Mouse (Mus musculus): Measurements from ENCODE around the gene Med19. TPM values are rescaled to one million over a fixed set of nuclear protein-coding genes. Genes with fewer than 3 reads are reported as not detected.

Med19 gene
- 14.9 and 19.1 TPM in 2 replicates for polyA plus RNA-seq (2015; fragmentation: Nextera tagmentation; extraction: Ambion mirVana)

DNA sequence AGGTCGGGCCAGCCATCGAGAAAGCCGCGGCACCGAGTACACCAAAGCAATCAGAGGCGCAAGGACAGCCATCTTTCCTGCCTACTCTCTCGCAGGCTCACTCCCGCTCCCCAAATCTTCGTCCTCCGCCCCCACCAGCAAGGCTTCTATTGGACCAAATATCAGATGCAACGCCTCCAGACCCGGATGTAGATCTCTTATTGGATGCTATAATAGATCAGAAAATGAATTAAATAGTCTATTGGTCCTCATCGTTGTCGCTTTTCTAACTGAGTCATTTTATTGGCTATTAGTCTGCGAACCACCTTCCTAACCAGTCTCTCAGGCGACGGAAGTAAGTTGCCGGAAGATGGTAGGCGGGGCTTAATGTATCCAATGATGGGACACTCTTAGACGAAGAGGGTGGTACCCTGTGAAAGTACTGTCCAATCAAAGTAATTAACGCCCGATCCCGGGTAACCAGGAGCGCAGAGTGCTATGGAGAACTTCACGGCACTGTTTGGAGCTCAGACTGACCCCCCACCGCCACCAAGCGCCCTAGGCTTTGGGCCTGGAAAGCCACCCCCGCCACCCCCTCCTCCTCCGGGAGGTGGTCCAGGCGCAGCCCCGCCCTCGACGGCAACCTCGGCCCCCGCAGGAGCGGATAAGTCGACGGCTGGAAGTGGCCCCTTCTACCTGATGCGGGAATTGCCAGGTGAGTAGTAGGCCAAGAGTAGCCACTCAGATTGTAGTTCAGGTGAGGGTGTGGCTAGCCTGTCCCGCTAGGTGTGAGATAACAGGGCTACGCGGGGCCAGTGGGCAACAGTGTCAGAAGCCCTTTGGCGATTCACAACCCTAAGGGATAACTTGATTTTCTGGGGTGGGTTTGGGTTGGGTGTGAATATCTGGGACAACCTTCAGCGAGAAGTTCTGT, at the start of gene Med19, which contains the start of gene Gm28635:
Med19 (plus strand) TSS at position 435 of the 913 bp plus-strand sequence.
Gm28635 (minus strand) TSS at position 74 of the 913 bp plus-strand sequence.

DNA sequence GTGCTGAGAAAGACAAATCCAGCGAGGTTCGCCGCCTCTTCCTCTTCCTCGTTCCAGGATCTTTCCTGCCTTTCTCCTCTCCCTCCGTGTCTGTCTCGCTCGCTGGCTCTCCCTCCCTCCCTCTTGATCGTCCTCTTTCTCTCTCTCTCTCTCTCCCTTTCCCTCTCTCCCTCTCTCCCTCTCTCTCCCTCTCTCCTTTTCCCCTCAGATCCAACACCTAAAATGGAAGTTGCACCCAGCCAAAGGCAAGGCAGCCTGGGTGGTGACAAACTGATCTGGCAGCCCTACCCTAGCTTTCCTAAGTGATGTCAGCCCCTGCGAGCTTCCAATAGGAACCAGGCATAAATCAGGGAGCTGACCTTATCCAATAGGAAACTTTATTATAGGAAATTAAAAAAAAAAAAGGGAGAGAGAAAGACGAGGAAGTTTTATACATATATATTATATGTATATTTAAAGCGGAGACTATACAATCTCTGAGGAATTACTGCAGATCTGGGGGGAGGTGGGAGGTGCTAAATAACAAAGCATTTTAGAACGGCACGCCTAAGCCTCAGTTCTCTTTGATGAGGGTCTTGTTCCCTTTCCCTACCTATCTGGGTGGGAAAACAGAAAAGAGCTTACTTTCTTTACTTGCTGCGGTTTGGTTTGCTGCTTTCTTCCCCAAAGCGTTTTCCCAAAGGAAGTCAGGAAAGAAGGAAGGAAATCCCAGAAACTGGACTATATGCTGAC, 27.6 kb upstream of the Med19 start, which contains the start of gene Ctnnd1:
Ctnnd1 (minus strand) TSS at position 302 of the 732 bp plus-strand sequence.

DNA sequence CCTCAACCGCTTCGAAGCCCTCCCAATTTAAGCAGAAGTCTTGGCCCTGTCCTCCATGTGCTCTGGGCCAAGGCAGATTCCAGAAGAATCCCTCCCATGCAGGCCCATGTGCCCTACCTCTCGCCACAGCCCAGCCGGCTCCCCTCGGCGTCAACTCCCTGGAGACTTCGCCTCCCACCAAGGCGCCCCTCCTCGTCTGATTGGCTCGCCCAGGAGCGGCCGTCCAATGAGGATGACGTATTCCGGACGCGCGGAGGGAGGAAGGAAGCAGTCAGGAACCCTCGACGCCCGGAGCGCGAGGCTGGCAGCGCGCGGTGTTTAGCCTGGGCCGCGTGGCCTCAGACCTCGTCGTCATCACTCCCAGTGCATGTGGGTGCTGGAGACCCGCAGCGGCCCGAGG, 19.4 kb upstream of the Med19 start, which contains the start of gene Btbd18:
Btbd18 (plus strand) TSS at position 274 of the 400 bp plus-strand sequence.

DNA sequence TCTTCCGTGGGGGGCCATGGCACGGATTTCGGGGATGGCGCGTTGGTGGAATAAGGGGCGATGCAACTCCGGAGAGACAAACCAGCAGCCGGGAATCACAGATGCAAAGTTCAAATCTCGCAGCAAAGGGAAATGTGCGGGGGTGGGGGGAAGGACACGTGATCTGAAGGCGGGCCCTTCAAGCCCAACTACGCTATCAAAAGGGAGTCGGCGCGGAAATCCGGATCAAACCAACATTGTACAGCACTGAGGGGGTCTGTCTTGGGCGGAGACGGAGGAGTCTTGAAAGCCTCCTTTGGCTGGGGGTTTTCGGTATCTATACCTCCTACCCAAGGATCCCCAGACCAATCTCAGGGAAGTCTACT, 7.7 kb upstream of the Med19 start, which contains the start of gene Selenoh:
Selenoh (minus strand) TSS at position 202 of the 365 bp plus-strand sequence.

DNA sequence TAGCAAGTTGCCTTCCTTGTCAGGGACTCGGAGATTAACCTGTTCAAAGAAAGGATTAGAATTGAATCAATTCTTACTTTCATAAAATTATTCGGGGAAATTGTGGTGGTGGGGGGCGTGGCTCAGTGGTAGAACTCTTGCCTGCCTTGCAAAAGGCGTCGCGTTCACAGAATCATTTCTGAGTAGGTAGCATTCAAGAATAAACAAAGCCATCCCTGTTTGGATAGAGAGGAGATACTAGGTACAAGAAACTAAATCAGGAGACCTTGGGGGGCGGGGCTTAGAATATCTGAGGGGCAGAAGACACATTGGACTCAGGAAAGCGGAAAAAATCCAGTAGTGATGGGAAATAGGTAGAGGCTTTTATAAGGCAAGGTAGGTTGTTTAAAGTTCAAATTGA, 814 bp downstream of the Med19 start, which contains the start of gene Tmx2:
Tmx2 (minus strand) TSS at position 125 of the 400 bp plus-strand sequence.

DNA sequence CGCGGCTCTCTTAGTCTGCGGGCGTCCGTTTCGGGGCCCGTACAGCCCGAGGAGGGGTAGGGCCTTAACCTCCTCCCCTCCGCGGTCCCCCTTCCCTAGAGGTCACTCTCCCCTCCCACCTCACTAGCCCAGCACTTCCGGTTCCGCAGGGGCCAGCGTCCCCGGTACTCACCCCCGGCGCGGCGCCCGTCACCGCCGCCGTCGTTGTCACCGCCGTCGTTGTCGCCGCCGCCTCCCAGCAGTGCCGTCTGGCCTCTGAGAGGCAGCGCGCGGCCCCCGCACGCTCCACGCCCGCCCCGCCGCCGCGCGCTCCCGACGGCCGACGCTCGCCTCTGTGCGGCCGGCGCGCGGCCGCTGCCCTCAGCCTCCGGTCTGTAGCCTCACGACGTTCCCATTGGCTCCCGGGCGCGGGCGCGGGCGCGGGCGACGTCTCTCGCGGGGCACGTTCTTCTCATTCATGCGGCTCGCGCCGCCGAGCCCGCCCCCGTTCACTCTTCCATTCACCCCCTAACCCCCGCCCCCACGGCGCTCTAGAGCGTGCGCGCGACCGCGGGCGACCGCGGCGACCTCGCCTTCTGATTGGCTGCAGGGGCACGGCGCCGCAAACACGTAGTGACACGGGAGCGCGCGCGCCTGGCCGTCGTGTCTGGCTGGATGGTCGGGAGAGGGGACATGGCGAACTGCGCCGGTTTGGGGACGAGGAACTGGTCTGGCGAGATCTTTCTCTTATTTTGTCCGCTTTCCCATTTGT, 36.8 kb downstream of the Med19 start, which contains the start of gene Zdhhc5:
Zdhhc5 (minus strand) TSS at position 370 of the 751 bp plus-strand sequence.

DNA sequence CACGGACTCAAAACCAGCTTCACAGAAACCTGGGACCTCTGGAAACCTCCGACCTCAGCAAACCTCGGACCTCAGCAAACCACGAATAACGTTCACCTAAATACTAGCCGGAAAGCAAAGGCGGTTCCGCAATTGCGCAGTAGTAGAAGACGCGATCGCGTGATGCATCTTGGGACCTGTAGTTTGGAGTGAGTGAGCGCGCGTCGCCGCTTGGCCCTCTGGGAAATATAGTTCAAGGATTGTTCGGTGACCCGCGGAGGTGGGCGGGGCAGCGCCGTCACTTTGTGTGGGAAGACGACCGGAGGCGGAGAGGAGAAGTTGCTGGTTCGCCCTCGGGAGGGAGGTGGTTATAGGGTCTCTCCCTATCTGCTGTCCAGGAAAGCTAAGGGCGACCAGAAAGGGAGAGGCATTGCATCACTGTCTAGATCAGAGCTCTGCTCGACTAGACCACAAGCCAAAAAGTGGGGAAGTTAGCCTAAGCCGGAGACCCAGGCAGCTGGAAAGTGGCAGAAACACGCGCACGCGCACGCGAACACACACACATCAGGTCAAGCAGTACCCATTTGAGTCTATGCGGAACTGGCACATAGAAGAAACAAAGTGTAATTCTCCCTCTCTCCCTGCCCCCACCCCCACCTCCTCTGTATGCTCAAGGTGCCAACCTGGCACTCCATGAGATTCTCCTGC, 49.1 kb downstream of the Med19 start, which contains the start of gene Clp1:
Clp1 (minus strand) TSS at position 179 of the 687 bp plus-strand sequence.

DNA sequence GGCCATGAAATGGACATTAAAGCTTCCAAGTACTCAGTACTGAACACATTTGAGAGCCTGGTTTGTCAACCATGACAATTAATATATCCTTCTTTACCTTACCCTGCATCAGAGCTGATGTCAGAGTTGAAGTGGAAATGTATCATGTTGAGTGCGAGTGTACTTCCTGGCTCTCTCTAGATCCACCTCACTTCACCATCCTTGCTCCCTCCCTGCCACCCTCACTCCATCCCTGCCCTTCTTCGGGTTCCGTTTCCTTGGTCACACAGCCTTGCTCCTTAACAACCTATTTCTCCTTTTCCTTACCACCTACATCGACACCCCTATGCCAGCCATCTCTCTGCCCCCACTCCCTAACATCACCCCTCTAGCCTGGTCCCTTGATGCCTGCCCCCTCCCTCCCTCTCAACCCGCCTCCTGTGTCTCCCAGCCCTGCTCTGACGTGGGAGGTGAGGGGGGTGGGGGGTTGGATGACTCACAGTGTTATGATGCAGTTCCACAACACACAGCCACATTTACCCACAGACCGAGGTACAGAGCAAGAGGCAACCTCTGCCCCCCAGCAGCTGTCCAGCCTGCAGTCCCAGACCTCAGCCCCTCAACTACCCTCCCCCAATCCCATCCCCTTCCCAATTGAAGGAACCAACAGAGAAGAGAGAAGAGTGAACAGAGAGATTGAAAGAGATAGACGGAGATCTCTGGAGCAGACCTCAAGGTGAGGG, 55.5 kb downstream of the Med19 start, which contains the start of gene Ypel4:
Ypel4 (plus strand) TSS at position 480 of the 722 bp plus-strand sequence.

Other genes starting within 250 kb of the Med19 start
- gene Tfpi, start 201.6 kb upstream of the Med19 start, polyA plus RNA-seq (2015; fragmentation: Nextera tagmentation; extraction: Ambion mirVana) = 22.3 and 24.4 TPM in 2 replicates
- 33.9 and 40.4 TPM in 2 replicates for gene Ctnnd1, start 27.6 kb upstream of the Med19 start, polyA plus RNA-seq (2015; fragmentation: Nextera tagmentation; extraction: Ambion mirVana)
- not detected in 2 replicates for gene Btbd18, start 19.3 kb upstream of the Med19 start, polyA plus RNA-seq (2015; fragmentation: Nextera tagmentation; extraction: Ambion mirVana)
- 81.5 and 92.3 TPM in 2 replicates for gene Selenoh, start 7.6 kb upstream of the Med19 start, polyA plus RNA-seq (2015; fragmentation: Nextera tagmentation; extraction: Ambion mirVana)
- gene Gm28635, start 361 bp upstream of the Med19 start, polyA plus RNA-seq (2015; fragmentation: Nextera tagmentation; extraction: Ambion mirVana) = not detected in 2 replicates
- gene Tmx2, start 738 bp downstream of the Med19 start, polyA plus RNA-seq (2015; fragmentation: Nextera tagmentation; extraction: Ambion mirVana) = 53.1 and 59.6 TPM in 2 replicates
- 20.5 and 26.0 TPM in 2 replicates for gene Zdhhc5, start 36.8 kb downstream of the Med19 start, polyA plus RNA-seq (2015; fragmentation: Nextera tagmentation; extraction: Ambion mirVana)
- gene Clp1, start 48.9 kb downstream of the Med19 start, polyA plus RNA-seq (2015; fragmentation: Nextera tagmentation; extraction: Ambion mirVana) = 13.2 and 13.6 TPM in 2 replicates
- gene Ypel4, start 55.7 kb downstream of the Med19 start, polyA plus RNA-seq (2015; fragmentation: Nextera tagmentation; extraction: Ambion mirVana) = 2.1 and 2.6 TPM in 2 replicates
- 3.4 and 4.7 TPM in 2 replicates for gene Gm19426, start 65.3 kb downstream of the Med19 start, polyA plus RNA-seq (2015; fragmentation: Nextera tagmentation; extraction: Ambion mirVana)
- gene Serping1, start 97.0 kb downstream of the Med19 start, polyA plus RNA-seq (2015; fragmentation: Nextera tagmentation; extraction: Ambion mirVana) = 185 and 196 TPM in 2 replicates
- gene Ube2l6, start 120.4 kb downstream of the Med19 start, polyA plus RNA-seq (2015; fragmentation: Nextera tagmentation; extraction: Ambion mirVana) = 53.1 and 85.5 TPM in 2 replicates
- gene Smtnl1, start 144.2 kb downstream of the Med19 start, polyA plus RNA-seq (2015; fragmentation: Nextera tagmentation; extraction: Ambion mirVana) = 0.07 TPM in 1 of 2 replicates, not detected in the other
- gene Timm10, start 148.6 kb downstream of the Med19 start, polyA plus RNA-seq (2015; fragmentation: Nextera tagmentation; extraction: Ambion mirVana) = 29.6 and 39.4 TPM in 2 replicates
- 8.9 and 9.0 TPM in 2 replicates for gene Slc43a1, start 160.4 kb downstream of the Med19 start, polyA plus RNA-seq (2015; fragmentation: Nextera tagmentation; extraction: Ambion mirVana)
- gene Rtn4rl2, start 208.3 kb downstream of the Med19 start, polyA plus RNA-seq (2015; fragmentation: Nextera tagmentation; extraction: Ambion mirVana) = 0.96 and 1.2 TPM in 2 replicates